Mouse (Mus musculus): Measurements from ENCODE around the gene Arhgef6. TPM values are rescaled to one million over a fixed set of nuclear protein-coding genes. Genes with fewer than 3 reads are reported as not detected.

Gene Arhgef6
- total RNA-seq (2014; rRNA removed) = 5.2 and 5.3 TPM in 2 replicates
- 1.3 and 1.8 TPM in 2 replicates for polyA plus RNA-seq (2012; rRNA removed)

- 43% methylated on average over 18 of the region's 18 CpGs for WGBS
- peak within 1 kb of the TSS; percentile 60 for H3K27ac ChIP-seq (replicated peaks; ENCODE audit: insufficient read depth, low read depth, low read length)
These were observed at the start of gene Arhgef6 for GRCm38 (mm10) chrX:57338371-57339211. Arhgef6 (minus strand) TSS chrX:57338729.

GRCm38 (mm10) chrX:57380915-57381314, 42.4 kb upstream of the Arhgef6 start:
- peaks cover 1% of the 10 kb centered on the region; the same call in 1 of the 2 replicates for H3K4me1 ChIP-seq (ENCODE audit: control insufficient read depth, insufficient read depth, low read length)
- H3K79me2 ChIP-seq (ENCODE audit: control insufficient read depth, insufficient read depth, low read length) = no peaks in the 10 kb centered on the region
- no peak for DNase-seq (ENCODE audit: extremely low read depth, low read depth, low spot score)
- WGBS = 73% methylated on average over 5 of the region's 5 CpGs
- H3K9ac ChIP-seq (ENCODE audit: low read depth, low read length) = no peak overlapping the region
- TF ChIP-seq CTCF (IDR thresholded peaks at IDR 0.05; ENCODE audit: low read depth, low read length) = no peak
- peaks cover 29% of the 10 kb centered on the region for H3K36me3 ChIP-seq (ENCODE audit: control insufficient read depth, insufficient read depth, low read length)
- H3K27me3 ChIP-seq (ENCODE audit: control insufficient read depth, insufficient read depth, low read length) = no peaks in the 10 kb centered on the region
- H3K4me3 ChIP-seq (ENCODE audit: insufficient read depth, low read depth, low read length) = no peak overlapping the region
- H3K27ac ChIP-seq (replicated peaks; ENCODE audit: insufficient read depth, low read depth, low read length) = no peak overlapping the region

More at GRCm38 (mm10) chrX:57338371-57339211, at the start of gene Arhgef6:
- no peaks in the 10 kb centered on the region for H3K79me2 ChIP-seq (ENCODE audit: control insufficient read depth, insufficient read depth, low read length)
- no peaks in the 10 kb centered on the region for H3K27me3 ChIP-seq (ENCODE audit: control insufficient read depth, insufficient read depth, low read length)
- 0 out of 2 replicates have a peak within 1 kb of the TSS, but pooled peaks have one; percentile 54 for H3K9ac ChIP-seq (ENCODE audit: low read depth, low read length)
- DNase-seq (ENCODE audit: extremely low read depth, low read depth, low spot score) = no peak
- peak within 1 kb of the TSS; percentile 33 for H3K4me3 ChIP-seq (ENCODE audit: insufficient read depth, low read depth, low read length)
- H3K4me1 ChIP-seq (ENCODE audit: control insufficient read depth, insufficient read depth, low read length) = no peaks in the 10 kb centered on the region; the same call in 1 of the 2 replicates
- no peaks in the 10 kb centered on the region for H3K36me3 ChIP-seq (ENCODE audit: control insufficient read depth, insufficient read depth, low read length)
- no peak for TF ChIP-seq POLR2A (IDR thresholded peaks at IDR 0.05; ENCODE audit: extremely low read depth, insufficient read depth, low read length)

- H3K4me3 ChIP-seq (ENCODE audit: insufficient read depth, low read depth, low read length) = no peak overlapping the region
- no peaks in the 10 kb centered on the region for H3K4me1 ChIP-seq (ENCODE audit: control insufficient read depth, insufficient read depth, low read length)
- peaks cover 17% of the 10 kb centered on the region for H3K36me3 ChIP-seq (ENCODE audit: control insufficient read depth, insufficient read depth, low read length)
- 84% methylated on average over 3 of the region's 3 CpGs for WGBS
- H3K27ac ChIP-seq (replicated peaks; ENCODE audit: insufficient read depth, low read depth, low read length) = no peak overlapping the region
- TF ChIP-seq CTCF (IDR thresholded peaks at IDR 0.05; ENCODE audit: low read depth, low read length) (no peak), POLR2A (IDR thresholded peaks at IDR 0.05; ENCODE audit: extremely low read depth, insufficient read depth, low read length) (no peak)
- no peaks in the 10 kb centered on the region for H3K27me3 ChIP-seq (ENCODE audit: control insufficient read depth, insufficient read depth, low read length)
- DNase-seq (ENCODE audit: extremely low read depth, low read depth, low spot score) = no peak
- H3K9ac ChIP-seq (ENCODE audit: low read depth, low read length) = no peak overlapping the region
- no peaks in the 10 kb centered on the region for H3K79me2 ChIP-seq (ENCODE audit: control insufficient read depth, insufficient read depth, low read length)
These were observed 40.0 kb upstream of the Arhgef6 start for GRCm38 (mm10) chrX:57378579-57378978.

GRCm38 (mm10) chrX:57377096-57377495, 38.6 kb upstream of the Arhgef6 start:
- DNase-seq (ENCODE audit: extremely low read depth, low read depth, low spot score) = no peak
- Histone ChIP-seq H3K4me1 (ENCODE audit: control insufficient read depth, insufficient read depth, low read length) (no peaks in the 10 kb centered on the region), H3K9ac (ENCODE audit: low read depth, low read length) (no peak overlapping the region), H3K79me2 (ENCODE audit: control insufficient read depth, insufficient read depth, low read length) (no peaks in the 10 kb centered on the region), H3K4me3 (ENCODE audit: insufficient read depth, low read depth, low read length) (no peak overlapping the region), H3K27ac (replicated peaks; ENCODE audit: insufficient read depth, low read depth, low read length) (no peak overlapping the region), H3K36me3 (ENCODE audit: control insufficient read depth, insufficient read depth, low read length) (peaks cover 17% of the 10 kb centered on the region), H3K27me3 (ENCODE audit: control insufficient read depth, insufficient read depth, low read length) (no peaks in the 10 kb centered on the region)
- TF ChIP-seq CTCF (IDR thresholded peaks at IDR 0.05; ENCODE audit: low read depth, low read length) (no peak), POLR2A (IDR thresholded peaks at IDR 0.05; ENCODE audit: extremely low read depth, insufficient read depth, low read length) (no peak)
- WGBS = 93% methylated on average over 3 of the region's 3 CpGs

- WGBS = 98% methylated on average over 2 of the region's 2 CpGs
- Histone ChIP-seq H3K4me1 (ENCODE audit: control insufficient read depth, insufficient read depth, low read length) (no peaks in the 10 kb centered on the region), H3K27me3 (ENCODE audit: control insufficient read depth, insufficient read depth, low read length) (no peaks in the 10 kb centered on the region), H3K27ac (replicated peaks; ENCODE audit: insufficient read depth, low read depth, low read length) (no peak overlapping the region), H3K9ac (ENCODE audit: low read depth, low read length) (no peak overlapping the region), H3K79me2 (ENCODE audit: control insufficient read depth, insufficient read depth, low read length) (no peaks in the 10 kb centered on the region), H3K36me3 (ENCODE audit: control insufficient read depth, insufficient read depth, low read length) (peaks cover 8% of the 10 kb centered on the region; the same call in 1 of the 2 replicates), H3K4me3 (ENCODE audit: insufficient read depth, low read depth, low read length) (no peak overlapping the region)
- no peak for DNase-seq (ENCODE audit: extremely low read depth, low read depth, low spot score)
- TF ChIP-seq CTCF (IDR thresholded peaks at IDR 0.05; ENCODE audit: low read depth, low read length) (no peak), POLR2A (IDR thresholded peaks at IDR 0.05; ENCODE audit: extremely low read depth, insufficient read depth, low read length) (no peak)
These were observed 35.5 kb upstream of the Arhgef6 start for GRCm38 (mm10) chrX:57374029-57374428.

GRCm38 (mm10) chrX:57373543-57373942, 35.0 kb upstream of the Arhgef6 start:
- Histone ChIP-seq H3K79me2 (ENCODE audit: control insufficient read depth, insufficient read depth, low read length) (no peaks in the 10 kb centered on the region), H3K36me3 (ENCODE audit: control insufficient read depth, insufficient read depth, low read length) (peaks cover 5% of the 10 kb centered on the region; the same call in 1 of the 2 replicates), H3K27ac (replicated peaks; ENCODE audit: insufficient read depth, low read depth, low read length) (no peak overlapping the region), H3K4me1 (ENCODE audit: control insufficient read depth, insufficient read depth, low read length) (no peaks in the 10 kb centered on the region), H3K4me3 (ENCODE audit: insufficient read depth, low read depth, low read length) (no peak overlapping the region), H3K9ac (ENCODE audit: low read depth, low read length) (no peak overlapping the region), H3K27me3 (ENCODE audit: control insufficient read depth, insufficient read depth, low read length) (no peaks in the 10 kb centered on the region)
- TF ChIP-seq POLR2A (IDR thresholded peaks at IDR 0.05; ENCODE audit: extremely low read depth, insufficient read depth, low read length) (no peak), CTCF (IDR thresholded peaks at IDR 0.05; ENCODE audit: low read depth, low read length) (no peak)
- 84% methylated on average over 2 of the region's 2 CpGs for WGBS
- DNase-seq (ENCODE audit: extremely low read depth, low read depth, low spot score) = no peak

Measured in liver, adult 2 months (tissue).